Mouse (Mus musculus) testis, adult 2 months (tissue): Measurements from ENCODE around the gene Atp6v1e2. TPM values are rescaled to one million over a fixed set of nuclear protein-coding genes. Genes with fewer than 3 reads are reported as not detected.
A peak's percentile ranks its signal among the peaks of the same experiment; 100 is the strongest.

Experiments
- H3K27ac ChIP-seq: fragments of 200-500 bp; 2 replicates; pipeline ENCODE4 v1.5.1; 2012; ENCODE audit warnings: low read depth, low read length; ENCODE audit not compliant: control insufficient read depth, insufficient read depth
- H3K27me3 ChIP-seq: fragments of 200-500 bp; 2 replicates; pipeline ENCODE4 v1.6.1; 2012; ENCODE audit warnings: mild to moderate bottlenecking, low read length, moderate library complexity; ENCODE audit not compliant: control insufficient read depth, insufficient read depth
- H3K36me3 ChIP-seq: fragments of 200-500 bp; 2 replicates; pipeline ENCODE4 v1.6.1; 2012; ENCODE audit warnings: mild to moderate bottlenecking, low read length; ENCODE audit not compliant: control insufficient read depth, insufficient read depth
- H3K4me1 ChIP-seq: fragments of 200-500 bp; 2 replicates; pipeline ENCODE4 v1.6.1; 2012; ENCODE audit warnings: low read length; ENCODE audit not compliant: control insufficient read depth, insufficient read depth
- H3K4me3 ChIP-seq: fragments of 200-500 bp; 2 replicates; pipeline ENCODE4 v1.5.1; 2012; ENCODE audit warnings: low read depth, mild to moderate bottlenecking, low read length, moderate library complexity, mixed read lengths; ENCODE audit not compliant: control insufficient read depth
- CTCF ChIP-seq: fragments of 200-500 bp; IDR thresholded peaks from 2 replicates; pipeline ENCODE4 v1.5.1; 2012; ENCODE audit warnings: low read depth, mild to moderate bottlenecking, inconsistent platforms, low read length, moderate library complexity; ENCODE audit not compliant: control insufficient read depth, insufficient read depth, insufficient replicate concordance
- POLR2A ChIP-seq: fragments of 200-500 bp; IDR thresholded peaks from 2 replicates; pipeline ENCODE4 v1.6.1; 2012; ENCODE audit warnings: low read depth, mild to moderate bottlenecking, inconsistent platforms, low read length, moderate library complexity; ENCODE audit not compliant: control insufficient read depth
- polyA plus RNA-seq: library from polyadenylated mRNA; depleted of rRNA; stranded (reverse); fragments of >200 nt; gene quantifications from 2 replicates; pipeline ENCODE4 v1.2.3, GENCODE M21; 2012

The Atp6v1e2 gene
- polyA plus RNA-seq, 1 experiment: 178 TPM

DNA sequence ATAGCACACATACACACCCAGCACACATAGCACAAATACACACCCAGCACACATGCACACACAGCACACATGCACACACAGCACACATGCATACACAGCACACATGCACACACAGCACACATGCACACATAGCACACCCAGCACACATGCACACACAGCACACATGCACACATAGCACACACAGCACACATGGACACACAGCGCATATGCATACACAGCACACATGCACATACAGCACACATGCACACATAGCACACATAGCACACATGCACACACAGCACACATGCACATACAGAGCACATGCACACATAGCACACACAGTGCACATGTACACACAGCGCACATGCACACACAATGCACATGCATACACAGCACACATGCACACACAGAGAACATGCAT is 34.0 kb upstream of the Atp6v1e2 start:
- Histone ChIP-seq H3K4me3 (no peak overlapping the region), H3K27me3 (no peaks in the 10 kb centered on the region), H3K27ac (no peak overlapping the region), H3K4me1 (peaks cover 2% of the 10 kb centered on the region; the same call in 1 of the 2 replicates), H3K36me3 (no peaks in the 10 kb centered on the region)
- TF ChIP-seq CTCF: peak; percentile 3; the same call in 1 of the 2 replicates
- no peak for TF ChIP-seq POLR2A

GRCm38 (mm10) chr17:86981205-86981604 is 33.5 kb upstream of the Atp6v1e2 start:
- no peak for TF ChIP-seq POLR2A
- no peak for TF ChIP-seq CTCF
- H3K27ac ChIP-seq: no peak overlapping the region
- H3K4me1 ChIP-seq: no peaks in the 10 kb centered on the region
- no peaks in the 10 kb centered on the region for H3K36me3 ChIP-seq
- H3K27me3 ChIP-seq: no peaks in the 10 kb centered on the region
- H3K4me3 ChIP-seq: no peak overlapping the region

- H3K4me1 ChIP-seq: no peaks in the 10 kb centered on the region
- H3K4me3 ChIP-seq: no peak overlapping the region
- TF ChIP-seq POLR2A: no peak
- TF ChIP-seq CTCF: no peak
- H3K27me3 ChIP-seq: no peaks in the 10 kb centered on the region
- no peak overlapping the region for H3K27ac ChIP-seq
- no peaks in the 10 kb centered on the region for H3K36me3 ChIP-seq
Observed at GRCm38 (mm10) chr17:86978496-86978895, 30.8 kb upstream of the Atp6v1e2 start.

DNA sequence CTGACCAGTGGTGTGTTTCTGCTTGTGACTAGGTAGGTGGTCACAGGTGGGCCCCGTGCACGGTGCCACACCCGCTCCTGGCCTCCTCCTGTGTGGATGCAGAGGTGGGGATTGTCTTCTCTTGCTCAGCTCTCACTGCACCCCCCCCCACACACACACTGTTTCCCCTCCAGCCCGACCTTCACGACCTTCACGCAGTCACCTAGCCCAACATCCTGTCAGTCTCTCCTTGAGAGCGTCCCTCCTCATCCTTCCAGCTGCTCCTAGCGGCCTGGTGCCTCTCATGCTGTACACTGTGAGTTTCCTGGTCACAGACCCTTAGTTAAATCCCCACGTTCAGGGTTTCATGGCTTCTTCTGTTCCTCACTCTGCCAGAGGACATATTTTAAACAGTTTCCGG is 28.7 kb upstream of the Atp6v1e2 start:
- H3K27ac ChIP-seq: no peak overlapping the region
- no peak for TF ChIP-seq POLR2A
- no peak for TF ChIP-seq CTCF
- H3K4me1 ChIP-seq: no peaks in the 10 kb centered on the region
- H3K27me3 ChIP-seq: no peaks in the 10 kb centered on the region
- no peak overlapping the region for H3K4me3 ChIP-seq
- no peaks in the 10 kb centered on the region for H3K36me3 ChIP-seq

DNA sequence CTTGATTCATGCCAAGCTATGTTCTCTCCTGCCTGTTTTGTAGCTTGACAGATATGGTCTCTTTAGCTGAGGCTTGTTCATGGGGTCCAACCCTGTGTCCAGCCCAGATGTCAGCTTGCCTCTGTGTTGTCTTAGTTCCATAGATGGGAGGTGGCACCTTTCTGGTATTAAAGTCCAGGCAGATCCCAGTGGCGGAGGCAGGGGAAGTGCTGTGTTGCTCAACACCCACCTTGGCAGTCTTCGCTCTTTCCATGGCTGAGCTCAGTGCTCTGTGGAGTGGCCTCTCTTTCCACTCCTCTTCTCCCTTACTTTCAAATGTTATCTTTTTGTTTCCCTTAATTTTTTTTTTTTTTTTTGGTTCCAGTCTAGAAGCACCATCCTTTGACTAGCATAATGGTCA is 25.4 kb upstream of the Atp6v1e2 start:
- Histone ChIP-seq H3K27ac (no peak overlapping the region), H3K4me3 (no peak overlapping the region), H3K27me3 (no peaks in the 10 kb centered on the region), H3K4me1 (no peaks in the 10 kb centered on the region), H3K36me3 (no peaks in the 10 kb centered on the region)
- no peak for TF ChIP-seq POLR2A
- no peak for TF ChIP-seq CTCF

DNA sequence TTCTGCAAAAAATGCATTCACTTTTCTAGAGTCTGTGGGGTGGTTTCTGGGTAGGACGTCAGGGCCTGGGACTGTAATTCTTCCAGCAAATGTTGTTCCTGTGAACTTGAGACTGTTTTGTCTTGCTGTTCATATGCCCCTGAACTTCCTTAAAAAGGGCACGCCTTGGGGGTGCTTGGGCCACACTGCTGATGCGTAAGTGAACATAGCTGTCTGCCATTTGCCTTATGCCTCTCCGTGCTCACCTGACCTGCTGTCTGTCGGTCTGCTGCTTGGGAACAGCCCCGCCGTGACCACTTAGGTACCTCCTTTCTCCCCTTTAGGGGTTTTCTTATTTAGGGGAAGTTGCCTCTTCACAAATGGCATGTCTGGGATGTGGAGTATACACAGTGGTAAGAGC is 24.2 kb upstream of the Atp6v1e2 start:
- Histone ChIP-seq H3K4me1 (no peaks in the 10 kb centered on the region), H3K27me3 (no peaks in the 10 kb centered on the region), H3K36me3 (no peaks in the 10 kb centered on the region), H3K4me3 (no peak overlapping the region), H3K27ac (no peak overlapping the region)
- TF ChIP-seq POLR2A (no peak), CTCF (no peak)

DNA sequence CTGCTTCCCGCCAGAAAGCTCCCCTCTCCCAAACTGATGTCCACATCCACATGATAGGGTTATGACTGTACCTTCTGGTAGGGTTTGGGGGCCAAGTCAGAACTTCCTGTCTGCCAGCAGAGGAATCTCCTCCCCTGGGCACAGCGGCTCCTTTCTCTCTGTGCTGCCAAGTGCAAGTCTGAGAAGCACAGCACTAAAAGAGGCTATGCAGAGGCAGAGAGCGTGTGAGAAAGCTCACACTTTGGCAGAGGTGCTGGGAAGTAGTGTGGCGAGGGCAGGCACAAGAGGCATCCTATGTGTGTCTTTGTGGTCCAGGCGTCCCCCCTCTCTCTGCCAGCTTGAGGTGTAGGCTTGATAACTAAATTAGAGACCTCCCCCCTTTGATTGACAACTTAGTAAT is 23.3 kb upstream of the Atp6v1e2 start:
- H3K27ac ChIP-seq: no peak overlapping the region
- H3K4me3 ChIP-seq: no peak overlapping the region
- H3K4me1 ChIP-seq: no peaks in the 10 kb centered on the region
- TF ChIP-seq CTCF (no peak), POLR2A (no peak)
- H3K36me3 ChIP-seq: no peaks in the 10 kb centered on the region
- no peaks in the 10 kb centered on the region for H3K27me3 ChIP-seq

DNA sequence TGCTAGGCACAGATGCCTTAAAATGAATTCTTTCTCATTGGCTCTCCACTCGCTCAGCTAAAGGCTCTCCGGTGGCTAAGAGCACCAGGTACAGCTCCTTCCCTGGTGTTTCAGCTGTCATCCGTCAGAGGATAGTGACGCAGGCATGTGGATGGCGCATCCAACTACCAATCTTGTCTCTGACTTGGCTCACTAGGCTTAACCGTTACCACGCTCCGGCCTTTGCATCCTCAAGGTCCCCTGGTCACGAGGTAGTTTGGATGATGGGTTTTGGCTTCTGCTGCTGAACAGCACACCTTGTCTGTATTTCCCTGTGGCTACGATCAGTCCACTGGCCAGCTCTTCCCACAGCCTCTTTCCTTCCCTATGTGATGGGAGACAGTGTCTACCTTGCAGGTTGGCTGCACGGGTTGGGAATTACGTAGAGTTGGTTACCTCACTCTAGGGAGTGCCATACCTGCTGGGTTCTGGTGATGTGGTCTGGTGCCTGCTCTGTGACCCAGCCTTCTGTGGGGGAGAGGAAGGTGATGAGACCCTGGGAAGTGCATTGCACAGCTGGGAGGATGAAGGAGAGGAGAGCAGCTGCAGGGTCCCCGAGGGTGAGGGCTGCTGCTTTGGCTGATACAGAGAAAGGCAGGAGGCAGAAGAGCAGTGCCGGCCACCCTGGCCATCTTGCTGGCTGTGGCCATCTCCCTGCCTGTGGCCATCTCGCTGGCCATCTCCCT is 22.5 kb upstream of the Atp6v1e2 start:
- Histone ChIP-seq H3K4me1 (no peaks in the 10 kb centered on the region), H3K27ac (no peak overlapping the region), H3K27me3 (no peaks in the 10 kb centered on the region), H3K36me3 (no peaks in the 10 kb centered on the region), H3K4me3 (no peak overlapping the region)
- no peak for TF ChIP-seq POLR2A
- TF ChIP-seq CTCF: no peak
